Mouse (Mus musculus) v-Abl transformed pro-B cells (cell line): ENCODE data around the gene Zdhhc21.

Experiments used
- in situ Hi-C, 2 experiments: fragments of 400-800 bp; cut with MboI; formaldehyde crosslinking; loops; one replicate each; pipeline ENCODE4 v1.15.1; 2025; ENCODE audit not compliant: unreplicated experiment in 2 of 2

Gene Zdhhc21

DNA sequence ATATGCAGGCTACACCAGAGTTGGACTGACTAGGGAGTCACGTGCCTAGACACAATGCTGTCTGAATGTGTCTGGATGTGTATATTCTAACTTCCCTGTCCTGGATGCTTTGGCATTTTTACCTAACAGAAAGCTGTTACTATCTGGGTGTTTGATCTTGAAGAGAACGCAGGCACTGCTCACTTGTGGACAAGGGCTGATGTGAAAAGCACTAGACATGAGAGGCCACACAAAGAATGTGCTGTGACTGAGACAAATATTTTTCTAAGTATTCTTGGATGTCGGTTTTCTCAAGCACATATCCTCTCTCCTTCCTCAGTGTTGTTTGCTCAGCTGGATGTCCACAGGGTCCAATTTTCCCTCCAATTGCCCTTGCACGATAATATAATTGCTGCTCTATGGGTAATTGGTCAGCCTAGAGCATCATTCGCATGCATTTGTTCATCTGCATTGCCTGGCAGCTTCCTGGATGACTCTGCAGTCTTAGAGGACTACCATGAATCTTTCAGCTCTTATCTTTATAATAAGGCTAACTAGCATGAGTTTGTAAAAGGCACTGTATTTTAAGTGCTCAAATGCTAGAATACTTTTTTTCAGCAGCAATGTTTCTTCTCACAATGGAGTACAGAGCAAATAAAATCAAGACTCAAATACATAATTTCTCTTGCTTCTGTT is 66.7 kb downstream of the Zdhhc21 start:
- in situ Hi-C loops = no loop called here

DNA sequence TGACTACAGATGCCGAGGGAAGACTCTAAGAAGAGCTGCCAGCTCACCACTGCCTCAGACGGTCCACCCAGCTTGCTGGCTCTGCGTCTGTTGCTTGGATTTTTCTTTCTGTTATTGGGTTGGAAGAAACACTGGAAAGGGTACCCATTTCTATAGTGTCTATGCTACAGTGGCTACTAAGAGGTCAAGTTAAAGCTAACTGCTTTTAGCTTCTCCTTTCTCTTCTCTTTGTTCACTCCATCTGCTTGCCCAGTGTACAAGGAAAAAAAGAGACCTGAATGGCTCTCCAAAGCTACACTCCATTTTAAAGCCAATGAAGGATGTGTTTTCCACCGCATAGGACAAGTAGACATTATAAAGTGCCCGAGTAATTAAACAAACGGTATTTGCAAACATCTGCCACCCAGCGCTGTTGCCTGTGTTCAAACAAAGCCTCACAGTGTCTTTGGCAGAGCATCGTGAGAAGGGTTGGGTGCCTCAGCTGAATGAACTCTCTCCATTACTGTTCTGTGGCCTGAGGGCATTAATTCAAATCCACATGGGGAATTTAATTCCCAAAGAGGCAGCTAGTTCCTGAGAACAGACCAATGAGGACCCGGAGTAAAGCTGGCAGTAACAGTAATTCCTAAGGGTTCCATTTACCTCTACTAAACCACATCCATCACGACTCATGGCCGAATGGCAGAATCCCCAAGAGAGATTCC is 94.1 kb downstream of the Zdhhc21 start:
- in situ Hi-C loops = no loop called here

DNA sequence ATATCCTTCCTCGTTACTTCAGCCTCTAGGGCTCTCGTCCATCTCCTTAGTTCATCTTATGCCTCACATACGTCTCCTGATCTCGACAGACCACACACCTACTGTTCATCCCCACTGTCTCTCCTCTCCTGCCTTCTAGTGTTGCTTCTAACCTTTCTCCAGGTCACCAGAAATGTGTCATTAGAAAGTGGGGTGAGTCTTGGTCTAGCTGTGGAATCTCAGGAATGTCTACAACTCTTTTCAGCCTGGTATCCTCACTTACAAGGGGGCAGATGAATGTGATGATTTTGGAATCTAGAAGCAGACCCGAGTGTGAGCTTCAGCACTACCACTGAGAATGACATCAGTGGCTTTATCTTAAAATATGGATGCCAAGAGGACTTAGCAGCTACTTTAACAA is 96.2 kb downstream of the Zdhhc21 start:
- in situ Hi-C loops = no loop called here

DNA sequence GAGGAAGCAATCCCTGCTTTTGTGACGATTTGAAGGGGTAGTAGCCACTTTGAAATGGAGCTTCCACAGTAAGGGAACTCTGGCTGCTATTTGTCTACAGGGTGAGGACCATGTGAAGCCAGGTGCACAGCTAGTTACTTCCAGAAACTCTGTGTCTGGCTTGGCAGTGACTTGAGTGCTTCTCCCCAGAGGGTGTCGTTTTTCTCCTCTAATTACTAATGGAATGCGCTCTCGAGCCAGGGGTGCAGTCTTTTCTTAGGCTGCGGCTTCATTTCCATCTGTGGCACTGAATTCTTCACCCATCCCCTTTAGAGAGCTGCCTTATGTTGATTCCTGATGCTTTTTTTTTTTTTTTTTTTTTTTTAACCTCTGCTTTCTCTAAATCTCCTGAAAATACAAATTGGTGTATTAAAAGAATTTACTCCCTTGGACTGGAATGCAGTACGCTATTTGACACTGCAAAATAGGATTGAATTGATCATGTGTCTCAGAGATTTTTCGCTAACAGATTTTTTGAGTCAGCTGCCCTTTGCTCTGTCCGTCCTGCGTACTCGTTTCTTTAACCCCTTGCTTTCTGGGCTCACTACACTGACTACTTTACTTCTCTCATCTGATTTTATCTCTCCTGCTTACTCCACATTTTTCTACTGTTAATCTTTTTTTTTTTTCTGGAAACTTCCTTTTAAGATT is 97.2 kb downstream of the Zdhhc21 start:
- in situ Hi-C loops = no loop called here

DNA sequence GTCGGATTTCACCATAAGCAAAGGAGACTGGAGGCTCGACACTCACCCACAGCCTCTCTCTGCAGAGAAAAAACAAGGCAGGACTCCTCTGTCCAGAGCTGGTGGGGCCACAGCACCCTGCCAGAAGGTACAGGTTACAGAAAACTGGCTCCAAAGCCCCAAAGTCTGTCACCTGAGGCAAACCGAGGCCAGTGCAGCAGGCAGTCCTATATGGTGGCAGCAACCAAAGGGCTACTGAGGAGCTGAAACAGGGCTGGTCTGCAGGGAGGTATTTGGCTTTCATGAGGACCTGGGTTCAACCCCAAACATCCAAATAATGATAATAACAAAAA is 103.5 kb downstream of the Zdhhc21 start:
- in situ Hi-C loops = no loop called here

DNA sequence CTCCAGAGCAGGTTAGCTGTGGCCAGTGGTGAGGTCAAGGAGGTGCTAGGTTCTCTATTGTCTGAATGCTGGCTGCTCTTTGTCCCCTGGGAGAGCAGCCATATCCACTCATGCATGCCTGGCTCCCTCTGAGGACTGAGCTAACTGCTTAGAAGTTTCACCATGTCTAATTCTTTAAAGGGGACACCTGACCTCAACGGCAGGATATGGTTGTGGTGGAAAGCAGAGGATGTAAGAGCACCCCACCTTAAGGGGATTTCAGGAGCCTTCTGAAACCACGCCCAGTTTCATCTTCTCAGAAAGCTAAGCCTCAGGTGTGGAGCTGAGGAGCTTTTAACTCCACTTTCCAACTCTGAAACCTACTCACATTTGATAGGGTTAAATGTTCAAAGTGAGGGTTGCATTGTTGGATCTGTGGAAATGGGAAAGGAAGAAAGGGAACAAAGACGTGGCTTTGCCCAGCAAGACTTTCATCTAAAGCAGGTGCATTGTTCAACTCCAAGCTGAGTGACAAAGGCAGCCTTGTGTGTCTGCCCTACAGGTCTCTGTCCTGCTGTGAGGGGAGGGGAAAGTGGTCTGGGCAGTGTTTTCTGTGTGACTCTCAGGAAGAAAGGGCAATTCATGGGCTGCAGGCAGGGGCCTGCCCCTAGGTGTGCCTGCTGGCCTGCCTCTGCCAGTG is 104.0 kb downstream of the Zdhhc21 start:
- in situ Hi-C loops = no loop called here
